Mouse (Mus musculus) MEL (cell line): ENCODE results near the gene Dpep3.
A peak's percentile ranks its signal among the peaks of the same experiment; 100 is the strongest.

Experiments used
- CHD1 ChIP-seq: IDR thresholded peaks from 2 replicates; pipeline ENCODE4 v1.6.1; 2012; ENCODE audit warnings: low read depth, mild to moderate bottlenecking, inconsistent platforms, low read length, improper control_type of control experiment
- ELF1 ChIP-seq: IDR thresholded peaks from 2 replicates; pipeline ENCODE4 v1.6.1; 2014; ENCODE audit warnings: low read depth, mild to moderate bottlenecking, inconsistent platforms, low read length, improper control_type of control experiment, moderate library complexity
- NRF1 ChIP-seq: IDR thresholded peaks from 2 replicates; pipeline ENCODE4 v1.6.1; 2014; ENCODE audit warnings: low read depth, mild to moderate bottlenecking, inconsistent platforms, low read length, improper control_type of control experiment, moderate library complexity; ENCODE audit not compliant: poor library complexity, insufficient read depth, severe bottlenecking
- POLR2A ChIP-seq, 2 experiments: IDR thresholded peaks; 2 replicates each; pipeline ENCODE4 v1.6.1; 2011 to 2012; ENCODE audit warnings: low read length in 2 of 2, mild to moderate bottlenecking in 2 of 2, control low read depth in 1 of 2, improper control_type of control experiment in 1 of 2, low read depth in 1 of 2, moderate library complexity in 1 of 2; ENCODE audit not compliant: control insufficient read depth in 1 of 2, insufficient read depth in 1 of 2, poor library complexity in 1 of 2
- TAL1 ChIP-seq: IDR thresholded peaks from 2 replicates; pipeline ENCODE4 v1.6.1; 2012; ENCODE audit warnings: mild to moderate bottlenecking, inconsistent platforms, low read length, moderate library complexity, mixed read lengths

GRCm38 (mm10) chr8:105990856-105991387, 11.7 kb upstream of the Dpep3 start, which contains the start of gene Dus2:
- TF ChIP-seq CHD1 (no peak), TAL1 (no peak), POLR2A (IDR thresholded peaks at IDR 0.05; ENCODE audit: control insufficient read depth in 1 of 2, insufficient read depth in 1 of 2, low read depth in 1 of 2, low read length in 2 of 2, poor library complexity in 1 of 2) (no peak), ELF1 (peak; percentile 89), NRF1 (no peak)
